Mouse (Mus musculus) ovary, postnatal 10 days (tissue): ENCODE results near the gene Rhox3g.
"Not testable (repeated sequence)": the region's sequence is repeated elsewhere in the genome, so short reads cannot be mapped to it uniquely, and the experiment has no call there.

Source experiments
- DNase-seq: peaks from one replicate; pipeline ENCODE4 v3.0.0; 2022; ENCODE audit warnings: low spot score

Rhox3g gene

GRCm38 (mm10) chrX:37628512-37628911, at the start of gene Rhox3g:
TSS of gene Rhox3g (minus strand) at chrX:37628612.
- DNase-seq: not testable (repeated sequence)

GRCm38 (mm10) chrX:37673177-37673576, 44.8 kb upstream of the Rhox3g start, which contains the start of gene Rhox2h:
TSS of gene Rhox2h (minus strand) at chrX:37673277.
- DNase-seq: not testable (repeated sequence)

DNA sequence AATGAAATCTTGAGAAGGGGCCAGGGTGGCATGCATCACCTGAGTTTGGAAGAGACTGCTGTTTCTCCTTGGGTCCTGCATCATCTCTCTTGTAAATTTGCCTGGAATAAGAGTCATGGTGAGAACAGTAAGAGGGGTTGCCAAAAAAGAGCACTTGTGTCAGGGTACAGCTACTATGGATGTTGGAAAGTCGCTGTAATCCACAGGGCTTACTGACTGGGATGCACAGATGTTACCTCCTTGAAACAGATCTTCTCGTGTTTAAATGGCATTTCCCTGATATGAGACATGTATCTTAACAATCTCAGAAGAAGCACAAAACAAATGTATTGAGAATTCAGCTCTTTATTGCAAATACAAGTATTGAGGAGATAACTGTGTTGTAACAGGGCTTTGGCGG, 40.3 kb upstream of the Rhox3g start, which contains the start of gene Rhox3h:
Gene Rhox3h (minus strand): TSS at position 101 of the 400 bp plus-strand sequence.
- DNase-seq: not testable (repeated sequence)

DNA sequence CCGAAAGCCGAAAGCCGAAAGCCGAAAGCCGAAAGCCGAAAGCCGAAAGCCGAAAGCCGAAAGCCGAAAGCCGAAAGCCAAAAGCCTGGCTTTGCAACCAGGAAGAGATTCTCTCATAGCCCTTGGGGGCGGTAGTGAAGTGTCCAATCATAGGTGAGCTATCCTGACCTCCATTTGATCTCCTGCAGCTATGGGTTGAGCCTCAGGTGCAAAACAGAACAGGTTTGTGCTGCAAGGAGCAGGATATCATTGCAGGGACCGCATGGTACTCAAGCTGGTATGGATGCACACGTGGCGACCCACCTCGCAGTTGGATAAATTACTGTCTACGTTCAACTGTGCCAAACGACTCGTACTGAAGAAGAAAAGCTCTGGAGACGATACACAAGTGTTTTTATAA, 22.8 kb upstream of the Rhox3g start, which contains the start of gene Rhox4g:
Gene Rhox4g (minus strand): TSS at position 101 of the 400 bp plus-strand sequence.
- not testable (repeated sequence) for DNase-seq

- DNase-seq: not testable (repeated sequence)
Observed at GRCm38 (mm10) chrX:37643370-37643769, 15.0 kb upstream of the Rhox3g start, which contains the start of gene Rhox2g. TSS of gene Rhox2g (minus strand) at chrX:37643470.

DNA sequence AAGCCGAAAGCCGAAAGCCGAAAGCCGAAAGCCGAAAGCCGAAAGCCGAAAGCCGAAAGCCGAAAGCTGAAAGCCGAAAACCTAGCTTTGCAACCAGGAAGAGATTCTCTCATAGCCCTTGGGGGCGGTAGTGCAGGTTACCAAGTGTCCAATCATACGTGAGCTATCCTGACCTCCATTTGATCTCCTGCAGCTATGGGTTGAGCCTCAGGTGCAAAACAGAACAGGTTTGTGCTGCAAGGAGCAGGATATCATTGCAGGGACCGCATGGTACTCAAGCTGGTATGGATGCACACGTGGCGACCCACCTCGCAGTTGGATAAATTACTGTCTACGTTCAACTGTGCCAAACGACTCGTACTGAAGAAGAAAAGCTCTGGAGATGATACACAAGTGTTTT, 20.8 kb downstream of the Rhox3g start, which contains the start of gene Rhox4f:
Gene Rhox4f (minus strand): TSS at position 101 of the 400 bp plus-strand sequence.
- not testable (repeated sequence) for DNase-seq

DNA sequence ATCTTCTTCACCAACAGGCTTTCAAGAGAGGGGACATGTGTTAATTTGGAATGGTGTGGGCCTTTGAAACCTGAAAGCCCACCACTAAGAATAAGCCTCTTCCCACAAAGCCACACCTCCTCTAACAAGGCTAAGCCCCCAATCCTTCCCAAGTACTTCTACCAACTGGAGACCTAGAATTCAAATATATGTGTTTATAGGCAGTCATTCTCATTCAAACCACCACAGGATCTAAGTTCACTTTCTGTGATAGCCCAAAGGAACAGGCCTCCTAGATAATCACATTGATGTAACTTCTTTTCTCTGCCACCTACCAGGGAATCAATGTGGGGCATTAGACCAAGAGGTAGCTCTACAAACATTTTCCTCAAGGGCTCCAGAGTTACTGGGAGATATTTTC, 47.7 kb downstream of the Rhox3g start, which contains the start of gene Rhox3f:
Gene Rhox3f (plus strand): TSS at position 301 of the 400 bp plus-strand sequence.
- DNase-seq: not testable (repeated sequence)
